Mouse (Mus musculus): ENCODE measurements around the gene 3110082I17Rik. TPM values are rescaled to one million over a fixed set of nuclear protein-coding genes. Genes with fewer than 3 reads are reported as not detected.
"Not testable (repeated sequence)": the region's sequence is repeated elsewhere in the genome, so short reads cannot be mapped to it uniquely, and the experiment has no call there.

Gene 3110082I17Rik
- polyA plus RNA-seq, 1 experiment from 2014 or later, result 69.4 TPM

- no peak overlapping the region for H3K27ac ChIP-seq
- H3K4me1 ChIP-seq, result peaks cover 35% of the 10 kb centered on the region
- peaks cover 35% of the 10 kb centered on the region for H3K27me3 ChIP-seq (ENCODE audit: poor library complexity, severe bottlenecking)
- no peak overlapping the region for H3K4me3 ChIP-seq
- H3K36me3 ChIP-seq (replicated peaks), result no peaks in the 10 kb centered on the region
- no peaks in the 10 kb centered on the region for H3K9me3 ChIP-seq
- 84% methylated on average over 6 of the region's 6 CpGs for WGBS
- DNase-seq (ENCODE audit: extremely low spot score, low spot score), result no peak
Observed at GRCm38 (mm10) chr5:139349713-139350112, 110.6 kb downstream of the 3110082I17Rik start.

GRCm38 (mm10) chr5:139347225-139347624, 113.1 kb downstream of the 3110082I17Rik start:
- Histone ChIP-seq H3K27ac (no peak overlapping the region), H3K9me3 (no peaks in the 10 kb centered on the region), H3K4me1 (peaks cover 41% of the 10 kb centered on the region), H3K4me3 (no peak overlapping the region), H3K36me3 (replicated peaks) (peaks cover 10% of the 10 kb centered on the region), H3K27me3 (ENCODE audit: poor library complexity, severe bottlenecking) (peaks cover 25% of the 10 kb centered on the region)
- no peak for DNase-seq (ENCODE audit: extremely low spot score, low spot score)
- WGBS, result 72% methylated on average over 1 of the region's 1 CpGs

GRCm38 (mm10) chr5:139345364-139345714, 115.0 kb downstream of the 3110082I17Rik start:
- Histone ChIP-seq H3K4me1 (peaks cover 30% of the 10 kb centered on the region), H3K9me3 (no peaks in the 10 kb centered on the region), H3K4me3 (peak overlapping the region; percentile 90), H3K36me3 (replicated peaks) (peaks cover 27% of the 10 kb centered on the region), H3K27me3 (ENCODE audit: poor library complexity, severe bottlenecking) (peaks cover 12% of the 10 kb centered on the region; the same call in 1 of the 2 replicates), H3K27ac (peak overlapping the region; percentile 92)
- 9% methylated on average over 5 of the region's 5 CpGs for WGBS
- DNase-seq (ENCODE audit: extremely low spot score, low spot score), result no peak

GRCm38 (mm10) chr5:139344687-139345363, 115.5 kb downstream of the 3110082I17Rik start:
- peak; percentile 94 for DNase-seq (ENCODE audit: extremely low spot score, low spot score)
- Histone ChIP-seq H3K36me3 (replicated peaks) (peaks cover 33% of the 10 kb centered on the region), H3K9me3 (no peaks in the 10 kb centered on the region), H3K4me3 (peak overlapping the region; percentile 90), H3K27me3 (ENCODE audit: poor library complexity, severe bottlenecking) (peaks cover 12% of the 10 kb centered on the region; the same call in 1 of the 2 replicates), H3K4me1 (peaks cover 30% of the 10 kb centered on the region), H3K27ac (peak overlapping the region; percentile 92)
- WGBS, result under 1% methylated on average over 33 of the region's 33 CpGs

- H3K36me3 ChIP-seq (replicated peaks), result peaks cover 39% of the 10 kb centered on the region
- H3K27ac ChIP-seq, result peak overlapping the region; percentile 92
- H3K27me3 ChIP-seq (ENCODE audit: poor library complexity, severe bottlenecking), result peaks cover 12% of the 10 kb centered on the region; the same call in 1 of the 2 replicates
- WGBS, result 11% methylated on average over 12 of the region's 12 CpGs
- peak overlapping the region; percentile 90 for H3K4me3 ChIP-seq
- DNase-seq (ENCODE audit: extremely low spot score, low spot score), result peak; percentile 77
- peaks cover 30% of the 10 kb centered on the region for H3K4me1 ChIP-seq
- no peaks in the 10 kb centered on the region for H3K9me3 ChIP-seq
Observed at GRCm38 (mm10) chr5:139344021-139344686, 116.2 kb downstream of the 3110082I17Rik start.

GRCm38 (mm10) chr5:139338891-139339290, 121.4 kb downstream of the 3110082I17Rik start:
- 88% methylated on average over 11 of the region's 11 CpGs for WGBS
- Histone ChIP-seq H3K27me3 (ENCODE audit: poor library complexity, severe bottlenecking) (no peaks in the 10 kb centered on the region), H3K4me3 (no peak overlapping the region), H3K4me1 (peaks cover 6% of the 10 kb centered on the region), H3K36me3 (replicated peaks) (peaks cover 86% of the 10 kb centered on the region), H3K9me3 (no peaks in the 10 kb centered on the region), H3K27ac (no peak overlapping the region)
- no peak for DNase-seq (ENCODE audit: extremely low spot score, low spot score)

- no peak for DNase-seq (ENCODE audit: extremely low spot score, low spot score)
- Histone ChIP-seq H3K4me1 (peaks cover 1% of the 10 kb centered on the region), H3K4me3 (no peak overlapping the region), H3K9me3 (no peaks in the 10 kb centered on the region), H3K36me3 (replicated peaks) (peaks cover 86% of the 10 kb centered on the region), H3K27ac (no peak overlapping the region), H3K27me3 (ENCODE audit: poor library complexity, severe bottlenecking) (no peaks in the 10 kb centered on the region)
- 95% methylated on average over 3 of the region's 3 CpGs for WGBS
Observed at GRCm38 (mm10) chr5:139338403-139338802, 121.9 kb downstream of the 3110082I17Rik start.

GRCm38 (mm10) chr5:139337826-139338370, 122.4 kb downstream of the 3110082I17Rik start:
- Histone ChIP-seq H3K4me3 (no peak overlapping the region), H3K9me3 (no peaks in the 10 kb centered on the region), H3K4me1 (no peaks in the 10 kb centered on the region), H3K27ac (no peak overlapping the region), H3K36me3 (replicated peaks) (peaks cover 82% of the 10 kb centered on the region), H3K27me3 (ENCODE audit: poor library complexity, severe bottlenecking) (no peaks in the 10 kb centered on the region)
- WGBS, result 89% methylated on average over 13 of the region's 13 CpGs
- no peak for DNase-seq (ENCODE audit: extremely low spot score, low spot score)

- no peaks in the 10 kb centered on the region for H3K4me1 ChIP-seq
- H3K36me3 ChIP-seq (replicated peaks), result peaks cover 61% of the 10 kb centered on the region
- WGBS, result 90% methylated on average over 4 of the region's 4 CpGs
- H3K27ac ChIP-seq, result no peak overlapping the region
- DNase-seq (ENCODE audit: extremely low spot score, low spot score), result no peak
- no peak overlapping the region for H3K4me3 ChIP-seq
- no peaks in the 10 kb centered on the region for H3K9me3 ChIP-seq
- 0 out of 2 replicates have a peak, but pooled peaks cover 7% of the 10 kb centered on the region for H3K27me3 ChIP-seq (ENCODE audit: poor library complexity, severe bottlenecking)
Observed at GRCm38 (mm10) chr5:139335634-139336033, 124.7 kb downstream of the 3110082I17Rik start.

GRCm38 (mm10) chr5:139334394-139334793, 125.9 kb downstream of the 3110082I17Rik start:
- H3K27me3 ChIP-seq (ENCODE audit: poor library complexity, severe bottlenecking), result peaks cover 15% of the 10 kb centered on the region; the same call in 1 of the 2 replicates
- not testable (repeated sequence) for H3K4me1 ChIP-seq; DNase-seq (ENCODE audit: extremely low spot score, low spot score); H3K9me3 ChIP-seq; H3K4me3 ChIP-seq; H3K27ac ChIP-seq
- 86% methylated on average over 10 of the region's 10 CpGs for WGBS
- H3K36me3 ChIP-seq (replicated peaks), result peaks cover 49% of the 10 kb centered on the region

- Histone ChIP-seq H3K27ac (no peak overlapping the region), H3K36me3 (replicated peaks) (peaks cover 39% of the 10 kb centered on the region), H3K9me3 (no peaks in the 10 kb centered on the region), H3K27me3 (ENCODE audit: poor library complexity, severe bottlenecking) (peaks cover 18% of the 10 kb centered on the region; the same call in 1 of the 2 replicates), H3K4me3 (no peak overlapping the region), H3K4me1 (no peaks in the 10 kb centered on the region)
- no peak for DNase-seq (ENCODE audit: extremely low spot score, low spot score)
- 89% methylated on average over 16 of the region's 16 CpGs for WGBS
Observed at GRCm38 (mm10) chr5:139333301-139334013, 126.9 kb downstream of the 3110082I17Rik start.

GRCm38 (mm10) chr5:139332590-139333272, 127.6 kb downstream of the 3110082I17Rik start:
- WGBS, result 85% methylated on average over 8 of the region's 8 CpGs
- no peak for DNase-seq (ENCODE audit: extremely low spot score, low spot score)
- Histone ChIP-seq H3K4me3 (no peak overlapping the region), H3K9me3 (no peaks in the 10 kb centered on the region), H3K36me3 (replicated peaks) (peaks cover 32% of the 10 kb centered on the region), H3K27me3 (ENCODE audit: poor library complexity, severe bottlenecking) (peaks cover 18% of the 10 kb centered on the region; the same call in 1 of the 2 replicates), H3K27ac (no peak overlapping the region), H3K4me1 (no peaks in the 10 kb centered on the region)
